Mouse (Mus musculus) lung, postnatal 36 days (tissue): Measurements from ENCODE around the gene Itpr1.
A peak's percentile ranks its signal among the peaks of the same experiment; 100 is the strongest.

Experiments used
- DNase-seq: peaks from one replicate; pipeline ENCODE4 v3.0.0; 2022; ENCODE audit warnings: mixed read lengths

Gene Itpr1

GRCm38 (mm10) chr6:108519327-108519726 lies 306.4 kb downstream of the Itpr1 start:
- no peak for DNase-seq

- no peak for DNase-seq
Measured at GRCm38 (mm10) chr6:108523956-108524616, 311.2 kb downstream of the Itpr1 start.

GRCm38 (mm10) chr6:108524617-108525010 lies 311.7 kb downstream of the Itpr1 start:
- DNase-seq, result no peak

DNA sequence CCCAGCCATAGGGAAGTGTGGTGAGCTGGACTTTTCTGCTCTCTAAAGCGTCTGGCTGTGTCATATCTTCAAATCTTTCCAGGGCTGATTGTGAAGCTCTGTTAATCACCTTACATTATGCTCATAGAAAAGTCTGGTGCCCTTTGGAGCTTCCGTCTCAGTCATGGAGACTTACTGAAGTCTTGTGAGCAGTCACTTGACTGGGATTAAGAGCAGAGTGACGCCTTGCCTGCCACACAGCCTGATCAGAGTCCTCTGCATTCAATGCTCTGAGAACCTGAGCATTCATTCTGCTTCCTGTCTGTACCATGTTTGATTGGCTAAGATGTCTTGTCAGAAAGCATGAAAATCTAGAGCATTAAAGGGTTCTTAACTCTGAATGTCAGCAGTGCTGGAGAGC lies 314.7 kb downstream of the Itpr1 start:
- DNase-seq, result no peak

DNA sequence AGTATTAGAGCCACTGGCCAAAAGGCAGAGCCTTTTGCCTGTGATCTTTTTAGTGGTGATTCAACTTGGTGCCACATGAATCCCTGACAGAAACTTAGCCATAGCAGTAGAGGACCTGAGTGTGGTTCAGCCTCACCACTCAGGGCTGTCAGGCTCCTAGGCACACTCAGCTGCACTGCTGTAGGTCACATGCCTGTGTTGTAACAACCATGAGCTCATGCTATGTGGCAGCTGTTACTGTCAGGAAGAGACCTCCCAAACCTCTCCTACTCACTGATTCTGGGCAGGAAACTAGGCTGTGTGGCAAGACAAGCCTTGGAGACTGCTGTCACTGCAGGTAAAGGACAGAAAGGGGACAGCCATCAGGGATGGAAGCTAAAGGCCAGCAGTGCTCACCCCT lies 315.1 kb downstream of the Itpr1 start:
- DNase-seq, result peak; percentile 76

DNA sequence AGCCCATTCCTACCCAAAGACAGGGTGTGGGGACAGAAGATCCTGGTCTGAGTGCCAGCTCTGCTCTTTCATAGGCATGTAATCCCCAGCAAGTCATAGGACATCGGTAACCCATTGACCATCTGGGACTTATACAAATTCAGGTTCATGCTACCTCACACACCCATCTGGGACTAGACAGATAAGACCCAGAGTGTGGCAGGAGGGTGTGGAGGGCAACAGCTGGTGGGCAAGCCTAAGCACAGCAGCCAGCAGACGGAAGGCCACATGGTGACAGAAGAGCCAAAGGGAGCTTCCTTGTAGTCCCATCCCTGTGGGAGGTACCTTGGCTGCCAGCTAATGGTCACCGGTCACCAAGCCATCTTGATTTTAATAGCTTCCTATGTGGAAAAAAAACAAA lies 316.3 kb downstream of the Itpr1 start:
- no peak for DNase-seq

- no peak for DNase-seq
Measured at GRCm38 (mm10) chr6:108530781-108531323, 318.0 kb downstream of the Itpr1 start.

- DNase-seq, result peak; percentile 88
Measured at GRCm38 (mm10) chr6:108531324-108532311, 318.7 kb downstream of the Itpr1 start.

DNA sequence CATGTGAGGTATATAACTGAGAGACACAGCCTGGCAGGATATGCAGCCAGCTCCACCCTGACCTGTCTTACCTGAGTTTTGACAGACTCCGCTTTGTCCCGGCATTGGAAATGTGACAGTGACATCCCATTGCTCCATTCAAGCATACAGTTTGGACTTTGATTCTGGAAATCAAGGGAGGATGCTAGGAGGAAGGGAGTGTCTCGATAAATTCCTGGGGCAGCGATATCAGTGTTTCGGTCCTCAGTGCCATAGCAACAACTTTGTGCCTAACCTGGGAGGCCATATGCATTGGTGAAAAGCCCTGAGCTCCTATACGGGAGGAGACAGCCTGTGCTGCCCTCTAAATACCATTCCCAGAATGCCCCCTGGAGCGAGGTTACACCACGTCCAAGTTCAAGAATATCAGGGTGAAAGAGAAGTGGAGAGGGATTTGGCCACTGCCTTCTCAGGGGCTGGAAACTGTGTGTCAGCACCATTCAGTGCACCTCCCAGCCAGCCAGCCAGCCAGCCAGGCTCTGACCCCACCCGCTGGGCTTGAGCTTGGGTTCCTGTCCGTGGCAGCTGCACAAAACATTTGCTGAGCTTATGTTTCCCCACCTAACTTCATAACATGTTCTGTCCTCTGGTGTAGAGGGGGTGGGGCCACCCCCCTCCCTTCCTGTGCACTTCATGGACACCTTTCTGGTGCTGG lies 319.7 kb downstream of the Itpr1 start:
- peak; percentile 84 for DNase-seq

DNA sequence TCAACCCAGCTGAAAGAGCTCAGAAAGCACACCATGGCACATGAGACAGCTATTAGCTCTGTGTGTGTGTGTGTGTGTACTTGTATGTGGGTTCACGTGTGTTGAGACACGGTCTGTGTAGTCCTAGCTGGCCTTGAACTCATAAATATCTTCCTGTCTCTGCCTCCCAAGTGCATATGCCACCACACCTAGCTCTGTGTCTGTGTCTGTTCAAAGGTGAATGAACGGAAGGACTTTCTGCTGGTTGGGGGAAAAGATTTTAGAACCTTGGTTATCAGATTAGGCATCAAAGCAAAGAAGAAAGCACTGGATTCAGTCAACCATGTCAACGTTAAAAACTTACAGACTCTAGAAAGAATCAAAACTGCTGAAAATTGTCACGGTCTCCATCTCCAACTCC lies 321.2 kb downstream of the Itpr1 start:
- DNase-seq, result no peak

DNA sequence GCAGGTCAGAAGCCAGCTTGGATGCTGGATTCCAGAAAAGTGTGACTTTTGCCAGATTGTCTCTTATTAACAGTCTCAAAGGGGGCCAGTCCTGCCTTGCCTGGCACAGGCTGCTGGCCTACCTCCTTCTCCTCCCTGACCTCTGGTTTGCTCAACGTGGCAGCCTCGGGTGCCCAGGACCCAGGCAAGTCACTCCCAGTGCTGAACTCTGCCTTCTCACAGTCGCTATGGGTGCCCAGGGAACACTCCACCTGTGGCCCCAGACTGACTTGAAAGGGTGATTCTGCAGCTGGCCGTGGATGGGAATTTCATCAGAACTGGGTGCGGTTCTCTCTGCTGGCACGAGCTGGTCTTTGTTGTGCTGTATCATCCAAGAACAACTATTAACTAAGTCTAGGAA lies 321.7 kb downstream of the Itpr1 start:
- DNase-seq, result peak; percentile 54

GRCm38 (mm10) chr6:108535309-108535708 lies 322.4 kb downstream of the Itpr1 start:
- no peak for DNase-seq

GRCm38 (mm10) chr6:108536546-108537317 lies 323.8 kb downstream of the Itpr1 start:
- peak; percentile 90 for DNase-seq

DNA sequence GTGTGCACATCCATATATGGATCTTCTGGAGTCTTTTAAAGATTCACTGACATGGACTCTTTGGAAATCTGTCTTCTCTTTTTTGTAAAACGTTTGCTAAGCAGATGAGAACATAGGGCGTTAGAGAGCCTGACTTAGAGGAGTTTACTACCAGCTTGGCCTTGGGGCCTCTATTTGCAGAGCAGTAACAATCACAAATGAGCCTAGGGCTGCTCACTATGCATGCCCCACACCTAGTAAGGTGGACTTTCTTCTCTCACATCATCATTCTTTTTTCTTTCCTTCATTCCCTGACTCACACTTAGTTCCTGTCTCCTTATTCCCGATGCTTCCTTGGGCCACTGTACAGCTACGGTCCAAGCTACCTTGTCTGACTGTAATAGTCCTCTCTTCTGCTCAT lies 325.5 kb downstream of the Itpr1 start:
- no peak for DNase-seq

DNA sequence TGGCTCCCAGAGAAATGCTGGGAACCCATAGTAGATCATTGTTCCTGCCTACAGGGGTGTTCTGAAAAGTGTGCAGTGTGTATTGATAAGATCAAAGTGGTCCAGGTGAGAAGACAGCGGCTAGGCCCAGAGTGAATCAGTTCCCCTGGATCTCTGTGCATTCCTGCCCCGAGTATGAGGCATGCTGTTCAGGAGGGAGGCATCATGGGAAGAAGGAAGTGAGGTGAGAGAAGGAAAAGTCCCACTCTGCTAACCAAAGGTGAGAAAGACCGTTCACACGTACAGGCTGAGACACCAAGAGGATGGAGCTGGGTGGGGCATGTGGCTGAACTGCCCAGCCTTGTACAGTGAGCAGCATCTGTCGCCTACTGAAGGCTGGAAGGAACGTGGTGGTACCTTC lies 327.5 kb downstream of the Itpr1 start:
- no peak for DNase-seq

GRCm38 (mm10) chr6:108544917-108545316 lies 332.0 kb downstream of the Itpr1 start:
- DNase-seq, result no peak

- no peak for DNase-seq
Measured at GRCm38 (mm10) chr6:108545464-108545863, 332.6 kb downstream of the Itpr1 start.

DNA sequence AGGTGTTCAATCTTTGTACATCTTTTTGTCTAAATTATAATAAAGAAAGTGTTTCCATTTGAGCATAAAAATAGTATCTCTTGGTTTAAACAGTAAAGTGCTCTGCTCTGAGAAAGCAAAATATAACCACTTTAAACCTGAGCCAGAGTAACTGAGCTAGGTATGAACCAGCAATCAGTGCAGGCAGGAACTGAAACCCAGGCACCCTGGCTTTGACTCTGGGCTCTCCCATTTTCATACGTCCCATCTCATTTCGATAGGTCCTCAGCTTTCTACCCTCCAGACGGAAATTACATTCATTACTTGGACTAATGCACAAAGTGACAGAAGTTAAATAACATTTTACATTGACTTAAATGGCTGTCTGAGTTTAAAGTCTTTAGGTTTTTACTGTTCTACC lies 335.5 kb downstream of the Itpr1 start:
- no peak for DNase-seq

GRCm38 (mm10) chr6:108549495-108549935 lies 336.6 kb downstream of the Itpr1 start:
- peak; percentile 44 for DNase-seq

- no peak for DNase-seq
Measured at GRCm38 (mm10) chr6:108551725-108552620, 339.1 kb downstream of the Itpr1 start.

DNA sequence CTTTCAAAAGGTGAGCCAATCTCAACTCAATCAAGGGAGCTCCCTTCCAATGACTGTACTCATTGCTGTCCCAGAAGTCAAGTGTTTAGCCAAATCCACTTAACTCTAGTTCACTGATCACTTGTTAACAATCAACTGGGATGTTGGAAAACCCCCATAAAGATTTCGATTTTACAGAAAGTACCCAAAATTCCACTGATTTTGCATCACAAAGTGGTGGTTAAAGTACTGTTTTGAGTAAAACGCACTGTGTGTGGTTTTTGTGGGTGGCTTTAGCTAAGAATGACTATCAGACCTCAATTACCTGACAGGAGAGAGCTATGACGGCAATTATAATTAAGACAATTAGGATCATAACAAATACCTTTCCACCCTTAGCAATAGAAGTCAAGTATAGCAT lies 340.1 kb downstream of the Itpr1 start:
- no peak for DNase-seq
